Mouse (Mus musculus) spleen, adult 2 months (tissue): Measurements from ENCODE around the gene Cyp2g1. TPM values are rescaled to one million over a fixed set of nuclear protein-coding genes. Genes with fewer than 3 reads are reported as not detected.
"Not testable (repeated sequence)": the region's sequence is repeated elsewhere in the genome, so short reads cannot be mapped to it uniquely, and the experiment has no call there.

Source experiments
- DNase-seq, 2 experiments: peaks; one replicate each; pipeline versions ENCODE4 v3.0.0 to v3.0.0-alpha.2; 2012 to 2021; ENCODE audit warnings: low spot score in 2 of 2, low read depth in 1 of 2
- H3K27ac ChIP-seq: fragments of 200-500 bp; 2 replicates; pipeline ENCODE4 v1.5.1; 2012; ENCODE audit warnings: low read length, inconsistent platforms; ENCODE audit not compliant: insufficient read depth
- H3K27me3 ChIP-seq: fragments of 200-500 bp; 2 replicates; pipeline ENCODE4 v1.6.1; 2012; ENCODE audit warnings: mild to moderate bottlenecking, moderate library complexity, low read length, inconsistent platforms; ENCODE audit not compliant: control insufficient read depth, insufficient read depth
- H3K36me3 ChIP-seq: fragments of 200-500 bp; 2 replicates; pipeline ENCODE4 v1.6.1; 2012; ENCODE audit warnings: mild to moderate bottlenecking, low read length, inconsistent platforms; ENCODE audit not compliant: control insufficient read depth, insufficient read depth
- H3K4me1 ChIP-seq: fragments of 200-500 bp; 2 replicates; pipeline ENCODE4 v1.6.1; 2011; ENCODE audit warnings: inconsistent platforms; ENCODE audit not compliant: control insufficient read depth, insufficient read depth, insufficient read length
- H3K4me3 ChIP-seq: fragments of 200-500 bp; 2 replicates; pipeline ENCODE4 v1.5.1; 2011; ENCODE audit warnings: mild to moderate bottlenecking, inconsistent platforms; ENCODE audit not compliant: insufficient read depth, insufficient read length; ENCODE audit errors: extremely low read depth
- CTCF ChIP-seq: fragments of 200-500 bp; IDR thresholded peaks from 2 replicates; pipeline ENCODE4 v1.5.1; 2011; ENCODE audit warnings: mild to moderate bottlenecking, inconsistent platforms; ENCODE audit not compliant: insufficient read depth, insufficient read length, insufficient replicate concordance; ENCODE audit errors: extremely low read depth
- POLR2A ChIP-seq: fragments of 200-500 bp; IDR thresholded peaks from 2 replicates; pipeline ENCODE4 v1.6.1; 2011; ENCODE audit warnings: low read depth, low read length, inconsistent platforms
- WGBS: fragments of 180-500 bp; shearing (Covaris S2); methylation state at CpG from one replicate; pipeline ENCODE4 v1.1.7; 2018; 5-methylcytosine and 5-hydroxymethylcytosine counted together
- polyA plus RNA-seq: library from polyadenylated mRNA; depleted of rRNA; stranded (reverse); fragments of >200 nt; gene quantifications from 2 replicates; pipeline ENCODE4 v1.2.3, GENCODE M21; 2012; rRNA removed

Gene Cyp2g1
- polyA plus RNA-seq, 1 experiment, result not detected

DNA sequence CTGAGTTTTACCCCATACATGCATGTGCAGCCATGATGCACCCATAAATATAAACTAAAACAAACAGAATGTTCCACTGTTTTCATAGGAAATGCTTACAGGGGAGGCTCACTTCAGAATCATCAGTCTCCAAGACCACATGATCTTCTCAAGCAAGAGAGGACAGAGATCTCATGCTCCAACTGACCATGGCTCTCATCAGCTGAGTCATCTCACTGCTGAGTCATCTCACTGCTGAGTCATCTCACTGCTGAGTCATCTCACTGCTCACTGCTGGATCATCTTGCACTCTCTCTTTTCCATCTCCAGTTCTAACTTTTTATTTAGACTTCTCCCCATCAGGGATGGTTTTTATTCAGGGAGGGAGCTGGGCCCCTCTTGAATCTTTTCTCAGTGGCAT is 8.6 kb upstream of the Cyp2g1 start:
- Histone ChIP-seq H3K4me1 (no peaks in the 10 kb centered on the region), H3K36me3 (no peaks in the 10 kb centered on the region), H3K27me3 (no peaks in the 10 kb centered on the region), H3K27ac (no peak overlapping the region), H3K4me3 (no peak overlapping the region)
- TF ChIP-seq CTCF (no peak), POLR2A (no peak)
- DNase-seq, result no peak

DNA sequence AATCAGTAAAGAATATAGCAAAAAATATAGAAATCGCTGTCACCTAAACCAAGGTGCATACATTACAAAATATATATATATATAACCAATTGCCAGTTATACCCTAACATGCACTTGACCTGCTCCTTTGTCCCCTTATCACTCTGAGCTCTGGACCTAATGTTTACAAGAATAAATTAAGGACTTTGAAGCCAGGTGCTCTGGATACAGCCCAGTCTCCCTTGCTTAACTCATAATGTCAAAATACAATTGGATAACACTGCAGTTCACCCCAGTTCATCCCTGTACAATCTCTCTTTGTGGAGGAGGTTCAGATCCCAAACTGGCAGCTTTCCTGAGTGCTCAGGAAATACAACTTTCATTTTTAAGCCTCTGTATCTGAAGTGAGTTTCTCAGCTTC is 7.7 kb upstream of the Cyp2g1 start:
- Histone ChIP-seq H3K27me3 (no peaks in the 10 kb centered on the region), H3K4me1 (no peaks in the 10 kb centered on the region), H3K27ac (no peak overlapping the region), H3K4me3 (no peak overlapping the region), H3K36me3 (no peaks in the 10 kb centered on the region)
- 100% methylated on average over 1 of the region's 1 CpGs for WGBS
- no peak for DNase-seq
- TF ChIP-seq POLR2A (no peak), CTCF (no peak)

DNA sequence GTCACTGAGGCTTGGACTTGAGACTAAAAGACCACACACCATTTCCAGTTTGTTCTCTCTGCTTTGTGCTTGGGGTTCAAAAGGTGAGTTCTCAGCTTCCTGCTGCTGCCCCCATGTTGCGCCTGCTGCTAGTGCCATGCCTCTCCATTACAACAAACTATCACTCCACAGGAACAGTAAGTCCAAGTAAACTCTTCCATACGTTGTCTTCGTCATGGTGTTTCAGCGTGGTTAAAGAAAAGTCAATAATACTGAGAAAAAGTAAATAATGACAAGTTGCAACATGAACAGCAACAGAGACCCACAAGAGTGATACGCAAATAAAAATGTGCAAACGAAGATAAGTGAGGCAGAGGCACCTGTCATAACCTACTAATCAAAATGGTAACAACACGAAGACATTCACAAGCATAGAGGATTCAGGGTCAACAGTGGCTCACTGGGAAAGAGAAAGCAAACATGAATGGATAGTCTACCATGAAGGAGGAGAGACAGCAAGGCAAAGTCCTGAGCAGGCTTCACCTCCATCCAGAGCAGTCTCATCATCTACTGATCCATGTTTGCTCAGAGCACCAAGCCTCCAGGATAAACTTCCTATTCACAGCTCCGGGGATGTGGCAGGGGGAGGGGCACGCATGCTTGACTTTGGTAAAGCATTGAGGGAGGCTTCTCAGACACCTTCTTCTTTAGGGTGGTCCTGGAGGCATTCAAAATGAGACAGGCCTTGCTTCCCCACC is 23.0 kb downstream of the Cyp2g1 start:
- H3K4me1 ChIP-seq, H3K36me3 ChIP-seq, H3K27ac ChIP-seq, H3K4me3 ChIP-seq, H3K27me3 ChIP-seq, DNase-seq: not testable (repeated sequence)
- 81% methylated on average over 9 of the region's 9 CpGs for WGBS

DNA sequence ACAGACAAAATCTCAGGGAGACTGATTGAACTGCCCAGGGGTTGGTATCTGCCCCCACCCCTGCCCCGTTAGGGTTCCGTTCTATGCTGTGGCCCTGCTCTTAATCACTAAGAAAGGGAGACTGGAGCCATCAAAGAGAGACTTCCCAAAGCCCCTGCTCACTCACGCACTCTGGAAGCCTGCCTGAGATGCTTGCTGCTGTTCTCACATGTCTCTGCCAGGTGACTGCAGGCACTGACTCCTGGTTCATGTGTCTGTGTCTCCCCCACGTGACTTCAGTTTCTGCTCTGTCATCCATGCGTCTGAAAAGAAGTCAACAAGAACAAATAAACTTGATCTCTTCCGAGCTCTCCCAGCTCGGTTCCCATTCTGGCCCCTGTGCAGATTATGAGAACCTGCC is 24.0 kb downstream of the Cyp2g1 start:
- H3K36me3 ChIP-seq, H3K27me3 ChIP-seq, DNase-seq, H3K4me3 ChIP-seq, H3K4me1 ChIP-seq, H3K27ac ChIP-seq: not testable (repeated sequence)
- WGBS, result 78% methylated on average over 7 of the region's 7 CpGs

- H3K36me3 ChIP-seq, H3K27ac ChIP-seq, DNase-seq, H3K4me1 ChIP-seq, H3K4me3 ChIP-seq, H3K27me3 ChIP-seq: not testable (repeated sequence)
- 65% methylated on average over 3 of the region's 3 CpGs for WGBS
Measured at GRCm38 (mm10) chr7:26835059-26835458, 26.4 kb downstream of the Cyp2g1 start, which contains the start of gene Cyp2a5. Gene Cyp2a5 (plus strand): TSS chr7:26835305.

GRCm38 (mm10) chr7:26843400-26843799 is 34.7 kb downstream of the Cyp2g1 start:
- H3K4me1 ChIP-seq, DNase-seq, H3K4me3 ChIP-seq, H3K27me3 ChIP-seq, H3K27ac ChIP-seq, H3K36me3 ChIP-seq: not testable (repeated sequence)
- 84% methylated on average over 2 of the region's 2 CpGs for WGBS

- H3K4me1 ChIP-seq, H3K4me3 ChIP-seq, H3K36me3 ChIP-seq, H3K27ac ChIP-seq, DNase-seq, H3K27me3 ChIP-seq: not testable (repeated sequence)
Measured at GRCm38 (mm10) chr7:26850063-26850462, 41.4 kb downstream of the Cyp2g1 start.

Other genes with a start within 250 kb of the Cyp2g1 start
- not detected in 2 replicates for gene Vmn1r185, start 190.4 kb upstream of the Cyp2g1 start, polyA plus RNA-seq
- not detected in 2 replicates for gene Cyp2b23, start 122.5 kb upstream of the Cyp2g1 start, polyA plus RNA-seq
- not detected in 2 replicates for gene Cyp2b19, start 51.8 kb upstream of the Cyp2g1 start, polyA plus RNA-seq
- gene Cyp2a5, start 26.4 kb downstream of the Cyp2g1 start, polyA plus RNA-seq, result not detected in 2 replicates
- not detected in 2 replicates for gene Cyp2a22, start 130.5 kb downstream of the Cyp2g1 start, polyA plus RNA-seq
- 0.05 TPM in 1 of 2 replicates, not detected in the other for gene Cyp2a12, start 220.2 kb downstream of the Cyp2g1 start, polyA plus RNA-seq